In genomic region chr10:41070693-41071651, GRCm38 (mm10) we compare ENCODE assay signal across 9 mouse cellular contexts. TPM values are rescaled to one million over a fixed set of nuclear protein-coding genes. Genes with fewer than 3 reads are reported as not detected.
DNase-seq lines count a peak whose midpoint lies in the region; ATAC-seq and TF ChIP-seq lines count a peak whose summit lies in the region.
"Had no signal": no experiment of that assay in that cellular context is flagged by ENCODE, and none has a peak within 500 bp of the region (broad histone marks: within the 10 kb centered on the region; RNA-seq: fewer than 3 reads in every experiment).

No protein-coding gene starts in this region.

- no peaks in the 10 kb centered on the region; the same call in 1 of the 2 replicates for H3K9me3 ChIP-seq in ES-Bruce4 (replicated peaks; ENCODE audit: control insufficient read depth, insufficient read depth, low read length, poor library complexity, severe bottlenecking)
- H3K9me3 ChIP-seq in embryonic facial prominence, embryonic 13.5 days: no peaks in the 10 kb centered on the region
- H3K9me3 ChIP-seq in intestine, postnatal 0 days (ENCODE audit: control insufficient read depth): no peaks in the 10 kb centered on the region
- no peaks in the 10 kb centered on the region for H3K9me3 ChIP-seq in midbrain, postnatal 0 days (ENCODE audit: low read length)

- H3K4me3 ChIP-seq in ES-Bruce4 (ENCODE audit: low read depth, low read length): peak overlapping the region; percentile 54
- peak overlapping the region; percentile 19; the same call in 1 of the 2 replicates for H3K4me3 ChIP-seq in embryonic facial prominence, embryonic 13.5 days
- no peak overlapping the region for H3K4me3 ChIP-seq in intestine, postnatal 0 days (ENCODE audit: low read depth, low read length)
- H3K4me3 ChIP-seq in midbrain, postnatal 0 days (ENCODE audit: low read depth, low read length): peak overlapping the region; percentile 57
- H3K4me3 ChIP-seq in gastrocnemius, adult 2 months: no peak overlapping the region

- intact Hi-C loops in gastrocnemius, adult 2 months (cut with DNase I): no loop called here

- H3K4me1 ChIP-seq in ES-Bruce4 (ENCODE audit: control insufficient read depth, insufficient read depth, low read length): no peaks in the 10 kb centered on the region
- H3K4me1 ChIP-seq in embryonic facial prominence, embryonic 13.5 days: peaks cover 12% of the 10 kb centered on the region
- no peaks in the 10 kb centered on the region for H3K4me1 ChIP-seq in intestine, postnatal 0 days (replicated peaks; ENCODE audit: control insufficient read depth, insufficient read depth, low read length)
- H3K4me1 ChIP-seq in midbrain, postnatal 0 days (ENCODE audit: insufficient read depth, low read length): 0 out of 2 replicates have a peak, but pooled peaks cover 4% of the 10 kb centered on the region

- TF ChIP-seq CTCF in ES-Bruce4 (IDR thresholded peaks at IDR 0.05; ENCODE audit: low read depth, low read length): no peak
- no peak for TF ChIP-seq CTCF in intestine, postnatal 0 days (IDR thresholded peaks at IDR 0.05; ENCODE audit: low read depth)
- peak; percentile 71 for TF ChIP-seq CTCF in midbrain, postnatal 0 days (IDR thresholded peaks at IDR 0.05)
- TF ChIP-seq CTCF in gastrocnemius, adult 2 months (IDR thresholded peaks at IDR 0.05): no peak

- no peak for ATAC-seq in embryonic facial prominence, embryonic 13.5 days (ENCODE audit: insufficient number of reproducible peaks, insufficient read depth, low FRiP score, low TSS enrichment, low read depth)
- ATAC-seq in intestine, postnatal 0 days: no peak
- peak; percentile 56 for ATAC-seq in midbrain, postnatal 0 days (ENCODE audit: low FRiP score)

- peak; percentile 24 for DNase-seq in R1 (ENCODE audit: low read depth, low spot score)
- peak; percentile 76 for DNase-seq in midbrain, postnatal 0 days (ENCODE audit: low spot score)
- no peak for DNase-seq in lung, postnatal 4 days
- DNase-seq in gastrocnemius, adult 2 months: no peak
- no peak for DNase-seq in adrenal gland, postnatal 10 days

- peak overlapping the region; percentile 34 for H3K4me2 ChIP-seq in embryonic facial prominence, embryonic 13.5 days
- peak overlapping the region; percentile 17; the same call in 1 of the 2 replicates for H3K4me2 ChIP-seq in intestine, postnatal 0 days (replicated peaks; ENCODE audit: low read depth)
- peak overlapping the region; percentile 76 for H3K4me2 ChIP-seq in midbrain, postnatal 0 days (ENCODE audit: low read depth, low read length, poor library complexity, severe bottlenecking)

- 0 out of 2 replicates have a peak, but pooled peaks cover 2% of the 10 kb centered on the region for H3K27me3 ChIP-seq in ES-Bruce4 (ENCODE audit: control insufficient read depth, insufficient read depth, low read length, poor library complexity, severe bottlenecking)
- H3K27me3 ChIP-seq in embryonic facial prominence, embryonic 13.5 days: peaks cover 50% of the 10 kb centered on the region
- H3K27me3 ChIP-seq in intestine, postnatal 0 days (replicated peaks; ENCODE audit: control insufficient read depth, insufficient read depth, low read length): peaks cover 22% of the 10 kb centered on the region
- H3K27me3 ChIP-seq in midbrain, postnatal 0 days (ENCODE audit: insufficient read depth, low read length): no peaks in the 10 kb centered on the region

- no peaks in the 10 kb centered on the region for H3K36me3 ChIP-seq in ES-Bruce4 (ENCODE audit: control insufficient read depth, insufficient read depth, low read length, poor library complexity, severe bottlenecking)
- no peaks in the 10 kb centered on the region for H3K36me3 ChIP-seq in embryonic facial prominence, embryonic 13.5 days
- H3K36me3 ChIP-seq in intestine, postnatal 0 days (ENCODE audit: control insufficient read depth, insufficient read depth): no peaks in the 10 kb centered on the region
- H3K36me3 ChIP-seq in midbrain, postnatal 0 days (ENCODE audit: insufficient read depth, low read length): no peaks in the 10 kb centered on the region

- H3K9ac ChIP-seq in ES-Bruce4 (ENCODE audit: low read depth, poor library complexity, severe bottlenecking): no peak overlapping the region
- no peak overlapping the region for H3K9ac ChIP-seq in embryonic facial prominence, embryonic 13.5 days
- H3K9ac ChIP-seq in intestine, postnatal 0 days (ENCODE audit: low read depth, low read length): no peak overlapping the region
- H3K9ac ChIP-seq in midbrain, postnatal 0 days (replicated peaks; ENCODE audit: low read length, poor library complexity, severe bottlenecking): peak overlapping the region; percentile 39

- H3K27ac ChIP-seq in ES-Bruce4 (ENCODE audit: insufficient read depth, low read length): no peak overlapping the region
- no peak overlapping the region for H3K27ac ChIP-seq in embryonic facial prominence, embryonic 13.5 days
- H3K27ac ChIP-seq in intestine, postnatal 0 days (ENCODE audit: low read depth, low read length): no peak overlapping the region
- 0 out of 2 replicates have a peak overlapping the region, but pooled peaks have one; percentile 38 for H3K27ac ChIP-seq in midbrain, postnatal 0 days (ENCODE audit: low read depth, low read length)
- H3K27ac ChIP-seq in gastrocnemius, adult 2 months: no peak overlapping the region

- 3% methylated on average over 68 of the region's 68 CpGs for WGBS in embryonic facial prominence, embryonic 13.5 days
- 4% methylated on average over 68 of the region's 68 CpGs for WGBS in intestine, postnatal 0 days
- WGBS in midbrain, postnatal 0 days: 2% methylated on average over 68 of the region's 68 CpGs

- no peak for TF ChIP-seq POLR2A in ES-Bruce4 (IDR thresholded peaks at IDR 0.05; ENCODE audit: insufficient read depth, low read length)

- no peak for TF ChIP-seq EP300 in ES-Bruce4 (IDR thresholded peaks at IDR 0.05; ENCODE audit: insufficient read depth, low read depth, low read length)

RNA-seq across cellular contexts. Expression of gene Gpr6, which starts 1.1 kb away (rescaled TPM):
- not detected in 2 replicates for polyA plus RNA-seq in ES-Bruce4 (2011; ENCODE audit: insufficient read depth, insufficient read length, low read depth, missing spikeins)
- polyA plus RNA-seq in embryonic facial prominence, embryonic 13.5 days (2015; fragmentation: Nextera tagmentation; extraction: Ambion mirVana): not detected in 2 replicates
- polyA plus RNA-seq in intestine, postnatal 0 days (2015; fragmentation: Nextera tagmentation; extraction: Ambion mirVana): not detected in 2 replicates
- total RNA-seq in midbrain, postnatal 0 days (2014; rRNA removed): 6.5 and 7.1 TPM in 2 replicates
- polyA plus RNA-seq in midbrain, postnatal 0 days (2015; fragmentation: Nextera tagmentation; extraction: Ambion mirVana): 1.6 and 2.4 TPM in 2 replicates
- not detected for total RNA-seq in gastrocnemius, adult 2 months (2021)
- not detected for total RNA-seq in adrenal gland, postnatal 10 days (2021)
- polyA plus RNA-seq: liver, embryonic 16.5 days had no signal

Comparison
In these comparisons a context has a peak if more than half of its experiments do, and no peak if none do; other contexts are left out.
1. H3K4me3 ChIP-seq: peak in ES-Bruce4 (single experiment), embryonic facial prominence, embryonic 13.5 days (single experiment) and midbrain, postnatal 0 days (single experiment); none in intestine, postnatal 0 days (single experiment) and gastrocnemius, adult 2 months (single experiment).
2. DNase-seq: peak in R1 (single experiment) and midbrain, postnatal 0 days (single experiment); none in lung, postnatal 4 days (0 of 2), gastrocnemius, adult 2 months (single experiment) and adrenal gland, postnatal 10 days (single experiment).
3. H3K4me2 ChIP-seq: peak in every context shown above with its lines; median percentile 76 in midbrain, postnatal 0 days; 34 in embryonic facial prominence, embryonic 13.5 days; 17 in intestine, postnatal 0 days.